Mouse (Mus musculus) brain, embryonic 18.5 days (tissue): Measurements from ENCODE around the gene Cd177.
"Not testable (repeated sequence)": the region's sequence is repeated elsewhere in the genome, so short reads cannot be mapped to it uniquely, and the experiment has no call there.

Experiments used
- DNase-seq: peaks from one replicate; pipeline ENCODE4 v3.0.0-alpha.2; 2012; ENCODE audit warnings: low read depth, low spot score

Gene Cd177

DNA sequence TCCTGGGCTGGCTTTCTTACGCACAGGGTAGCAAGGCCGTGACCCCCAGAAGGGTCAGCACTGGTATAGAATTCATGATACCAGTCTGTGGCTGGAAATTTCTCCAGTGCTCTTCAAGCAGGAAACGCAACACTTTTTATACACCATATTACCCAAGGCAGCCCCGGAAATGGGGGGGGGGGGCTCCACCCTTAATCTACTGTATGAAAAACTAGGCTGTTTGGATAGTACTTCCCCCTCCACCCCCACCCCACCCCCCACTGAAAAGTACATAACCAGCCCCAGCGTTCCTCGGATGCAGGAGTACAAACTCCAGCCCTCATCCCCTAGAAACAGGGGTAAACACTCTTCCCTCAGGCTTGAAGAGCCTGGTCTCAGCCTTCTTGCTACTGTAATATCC is at the start of gene Cd177:
Gene Cd177 (minus strand): TSS at position 101 of the 400 bp plus-strand sequence.
- no peak for DNase-seq

DNA sequence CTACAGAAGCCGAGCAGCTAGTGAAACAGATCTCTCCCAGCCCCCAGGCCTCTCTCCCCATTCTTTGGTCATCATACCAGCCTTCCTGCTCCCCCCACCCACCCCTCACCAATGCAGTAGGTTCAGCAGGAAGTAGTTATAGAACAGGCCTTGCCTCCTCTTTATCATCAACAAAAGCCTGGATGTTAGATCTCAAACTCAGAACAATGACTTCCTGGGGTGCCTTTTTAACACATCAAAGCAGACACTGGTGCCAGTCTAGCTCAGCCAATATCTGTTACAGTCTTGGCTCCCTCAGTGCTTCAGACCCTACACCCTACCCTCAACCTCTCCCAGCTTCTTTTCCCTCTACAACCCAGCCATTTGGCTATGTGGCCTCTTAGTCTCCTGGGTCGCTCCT is 48.9 kb upstream of the Cd177 start:
- DNase-seq: no peak

DNA sequence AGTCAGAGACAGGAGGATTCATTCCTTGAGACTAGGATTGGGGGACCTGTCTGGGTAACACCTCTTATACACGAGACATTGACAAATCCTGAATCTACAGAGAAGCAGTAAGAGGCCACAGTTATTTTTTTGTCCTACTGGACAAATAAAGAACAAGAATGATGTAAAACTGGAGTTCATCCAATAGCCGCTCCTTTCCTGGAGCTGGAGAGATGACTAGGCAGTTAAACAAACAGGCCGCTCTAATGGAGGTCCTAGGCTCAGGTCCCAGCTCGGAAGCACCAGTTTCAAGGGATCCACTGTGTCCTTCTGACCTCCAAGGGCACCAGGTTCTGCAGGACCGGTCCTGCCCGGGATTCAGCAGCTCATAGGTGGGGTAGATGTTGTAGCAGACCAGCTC is 44.7 kb upstream of the Cd177 start:
- no peak for DNase-seq

- DNase-seq: no peak
Observed at GRCm38 (mm10) chr7:24802149-24802767, 42.1 kb upstream of the Cd177 start.

- DNase-seq: no peak
Observed at GRCm38 (mm10) chr7:24797918-24798317, 37.8 kb upstream of the Cd177 start.

- DNase-seq: not testable (repeated sequence)
Observed at GRCm38 (mm10) chr7:24776918-24777317, 16.8 kb upstream of the Cd177 start, which contains the start of gene Ceacam10. Gene Ceacam10 (plus strand): TSS chr7:24777206.

DNA sequence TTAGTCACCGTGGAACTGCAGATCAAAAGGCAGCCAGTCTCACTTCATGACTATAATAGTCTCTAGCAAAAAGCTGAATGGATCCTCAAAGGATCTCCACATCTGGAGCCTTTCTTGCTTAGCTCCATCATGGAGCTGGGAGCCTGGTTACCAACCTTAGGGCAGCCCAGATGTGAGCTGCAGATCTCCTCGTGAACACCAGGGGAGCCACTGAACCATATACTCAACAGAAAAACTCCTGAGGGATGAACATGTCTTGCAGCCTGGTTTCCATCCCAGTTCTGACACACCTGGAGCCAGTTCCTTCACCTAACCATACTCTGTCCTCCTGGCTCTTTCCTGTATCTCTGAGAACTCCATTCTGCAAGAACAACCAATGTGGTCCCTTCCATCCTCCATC is 16.0 kb upstream of the Cd177 start:
- no peak for DNase-seq

DNA sequence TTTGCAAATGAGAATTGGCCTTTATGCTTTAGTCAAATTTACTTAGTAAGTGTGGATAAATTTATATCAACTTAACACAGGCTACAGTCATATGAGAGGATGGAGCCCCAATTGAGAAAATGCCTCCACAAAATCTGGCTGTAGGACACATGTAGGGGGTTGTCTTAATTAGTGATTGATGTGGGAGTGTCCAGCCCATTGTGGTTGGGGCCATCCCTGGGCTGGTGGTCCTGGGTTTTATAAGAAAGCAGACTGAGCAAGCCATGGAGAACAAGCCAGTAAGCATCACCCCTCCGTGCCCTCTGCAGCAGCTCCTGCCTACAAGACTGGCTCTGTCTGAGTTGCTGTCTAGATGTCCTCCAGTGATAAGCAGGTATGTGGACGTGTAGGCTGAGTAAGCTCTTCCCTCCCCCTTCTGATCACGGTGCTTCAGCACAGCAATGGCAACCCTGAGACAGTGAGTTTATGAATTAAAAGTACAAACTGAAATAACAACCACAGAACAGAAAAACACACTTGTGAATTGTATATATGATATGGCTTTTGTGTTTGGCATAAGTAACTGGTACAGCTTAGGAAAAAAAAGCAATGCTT is 13.9 kb upstream of the Cd177 start:
- no peak for DNase-seq

DNA sequence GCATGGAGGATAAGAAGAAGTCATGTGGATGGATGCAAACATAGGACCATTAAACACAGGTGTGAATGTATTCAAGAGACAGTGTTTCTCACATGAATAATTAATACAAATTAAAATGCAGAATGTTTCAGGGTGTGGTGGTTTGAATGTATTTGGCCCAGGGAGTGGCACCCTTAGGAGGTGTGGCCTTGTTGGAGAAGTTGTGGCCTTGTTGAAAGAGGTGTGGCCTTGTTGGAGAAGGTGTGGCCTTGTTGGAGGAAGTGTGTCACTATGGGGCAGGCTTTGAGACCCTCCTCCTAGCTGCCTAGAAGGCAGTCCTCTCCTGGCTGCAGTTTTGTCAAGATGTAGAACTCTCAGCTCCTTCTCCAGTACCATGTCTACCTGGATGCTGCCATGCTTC is 11.2 kb upstream of the Cd177 start:
- no peak for DNase-seq

- no peak for DNase-seq
Observed at GRCm38 (mm10) chr7:24762574-24762973, 2.5 kb upstream of the Cd177 start.

GRCm38 (mm10) chr7:24761161-24761560 is 1.1 kb upstream of the Cd177 start:
- no peak for DNase-seq

DNA sequence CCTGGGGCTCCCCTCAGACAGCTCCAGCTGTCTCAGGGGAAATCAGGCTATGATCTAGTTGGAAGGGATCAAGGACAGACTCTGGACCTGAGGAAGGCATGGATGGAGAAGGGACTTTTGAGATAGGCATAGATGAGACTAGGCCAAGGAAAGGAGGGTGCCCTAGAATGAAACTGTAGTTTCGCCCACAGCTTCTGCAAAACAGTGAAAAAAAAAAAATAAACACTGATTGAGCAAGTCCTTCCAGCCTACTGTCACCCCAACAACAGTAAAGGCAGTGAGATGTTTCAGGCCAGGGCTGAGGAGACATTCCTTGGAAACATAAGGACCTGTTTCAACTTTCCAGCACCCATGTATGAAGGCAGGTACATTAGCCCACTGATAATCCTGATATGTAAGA is 1.6 kb downstream of the Cd177 start:
- no peak for DNase-seq

DNA sequence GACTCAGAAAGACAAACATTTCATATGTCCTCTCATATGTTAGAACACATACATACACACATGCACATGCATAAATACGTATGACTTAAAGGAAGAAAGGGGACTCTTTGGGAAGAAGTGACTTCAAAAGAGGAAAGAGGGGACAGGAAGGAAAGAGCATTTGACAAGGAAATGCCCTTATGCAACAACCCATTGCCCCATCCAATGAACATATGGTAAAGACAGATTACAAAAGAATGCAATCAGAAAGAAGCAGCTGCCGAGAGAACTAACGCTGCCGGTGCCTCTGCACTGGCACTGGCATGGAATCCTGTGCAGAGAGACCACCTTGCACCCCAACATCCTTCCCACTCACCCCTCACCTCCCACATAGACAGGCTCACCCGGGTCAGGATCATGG is 6.6 kb downstream of the Cd177 start:
- DNase-seq: no peak

DNA sequence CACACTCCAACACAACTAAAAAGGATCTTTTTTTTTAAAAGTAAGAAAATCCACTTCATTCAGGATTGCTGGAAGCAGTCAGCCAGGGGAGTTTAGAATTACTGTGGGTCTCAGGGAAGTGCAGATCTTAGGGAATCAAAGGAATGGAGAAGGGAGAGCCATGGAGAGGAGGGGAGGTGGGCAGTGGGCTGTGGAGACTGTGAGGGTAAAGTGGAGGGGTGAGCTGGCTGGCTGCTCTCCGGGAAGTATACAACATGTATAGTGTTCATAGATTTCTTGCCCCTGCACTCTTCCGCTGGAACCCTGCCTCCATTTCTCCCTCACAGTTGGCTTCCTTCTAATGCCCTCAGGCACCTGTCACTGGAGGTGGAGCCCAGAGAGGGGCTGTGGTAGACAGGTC is 8.5 kb downstream of the Cd177 start:
- no peak for DNase-seq

DNA sequence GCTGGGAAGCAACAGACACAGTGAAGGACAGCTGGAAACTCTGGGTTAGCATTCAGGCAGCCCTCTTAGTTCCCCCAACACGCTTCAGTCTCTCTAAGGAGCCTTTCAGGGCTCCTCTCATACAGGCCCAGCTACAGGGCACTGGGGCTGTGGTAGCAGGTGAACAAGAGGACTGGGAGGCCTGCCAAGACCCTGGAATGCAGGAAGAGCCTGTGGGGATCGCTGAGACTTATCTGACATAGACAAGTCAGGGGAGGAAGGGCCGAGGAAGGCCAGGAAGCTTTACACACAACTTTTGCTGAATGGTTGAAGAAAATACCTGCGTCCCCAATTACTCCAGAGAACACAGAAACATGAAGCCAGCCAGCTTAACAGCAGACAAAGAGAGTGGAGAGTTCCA is 9.4 kb downstream of the Cd177 start:
- DNase-seq: no peak

- no peak for DNase-seq
Observed at GRCm38 (mm10) chr7:24735970-24736670, 24.0 kb downstream of the Cd177 start.

DNA sequence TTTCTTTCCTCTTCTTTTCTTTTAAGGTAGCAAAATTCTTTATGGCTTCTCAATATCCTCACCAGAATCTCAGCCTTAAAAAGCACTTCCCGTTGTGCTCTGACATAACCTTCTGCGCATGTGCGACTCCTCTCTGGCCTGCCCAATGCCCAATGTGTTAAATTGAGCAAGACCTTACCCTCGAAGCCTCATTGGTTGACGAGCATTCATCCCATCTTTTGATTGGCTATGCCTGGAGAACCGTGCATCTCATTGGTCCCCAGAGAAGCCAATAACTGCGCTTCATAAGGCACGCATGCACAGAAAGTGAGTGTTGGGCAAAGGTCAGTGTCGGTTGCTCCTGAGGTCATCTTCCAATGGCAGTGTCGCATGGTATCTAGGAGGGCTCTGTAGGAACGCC is 33.3 kb downstream of the Cd177 start, which contains the start of gene Gm4763:
Gene Gm4763 (minus strand): TSS at position 101 of the 400 bp plus-strand sequence.
- DNase-seq: not testable (repeated sequence)

DNA sequence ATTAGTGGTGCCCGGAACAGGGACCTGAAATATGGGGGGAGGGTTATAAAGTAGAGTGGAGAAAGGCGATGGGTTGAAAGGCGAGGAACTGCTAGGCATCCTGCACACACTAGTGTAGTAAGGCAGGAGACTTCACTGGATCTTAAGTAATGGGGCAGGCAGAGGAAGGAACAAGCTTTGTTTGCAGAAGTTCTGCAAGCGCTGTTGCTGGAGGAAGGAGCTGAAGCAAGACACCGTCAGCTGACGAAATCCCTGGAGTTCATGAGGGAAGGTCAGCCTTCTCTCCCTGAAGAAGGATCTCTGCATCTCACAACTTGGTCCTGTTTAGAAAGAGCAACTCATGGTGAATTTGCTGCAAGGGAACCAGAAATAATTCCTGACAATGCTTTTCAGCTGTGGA is 45.1 kb downstream of the Cd177 start:
- DNase-seq: no peak

DNA sequence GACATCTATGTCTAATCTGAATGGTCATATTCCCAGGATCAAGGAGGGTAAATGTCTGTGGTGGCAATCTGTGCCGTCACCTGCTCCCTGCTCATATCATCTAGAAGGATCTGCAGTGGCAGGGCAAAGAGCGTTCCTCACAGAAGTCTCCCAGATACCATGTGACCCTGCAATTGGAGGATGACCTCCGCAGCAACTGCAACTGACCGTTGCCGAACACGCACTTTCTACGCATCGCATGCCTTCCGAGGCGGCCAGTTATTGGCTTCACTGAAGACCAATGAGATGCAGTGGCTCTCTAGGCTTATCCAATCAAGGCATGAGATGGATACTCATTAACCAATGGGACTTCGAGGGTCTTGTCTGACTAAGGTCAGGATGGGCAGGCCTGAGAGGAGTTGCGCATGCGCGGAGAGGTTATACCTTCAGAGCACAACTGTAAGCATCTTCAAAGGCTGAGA is 51.2 kb downstream of the Cd177 start, which contains the start of gene BC049730:
Gene BC049730 (plus strand): TSS at position 411 of the 461 bp plus-strand sequence.
- no peak for DNase-seq

DNA sequence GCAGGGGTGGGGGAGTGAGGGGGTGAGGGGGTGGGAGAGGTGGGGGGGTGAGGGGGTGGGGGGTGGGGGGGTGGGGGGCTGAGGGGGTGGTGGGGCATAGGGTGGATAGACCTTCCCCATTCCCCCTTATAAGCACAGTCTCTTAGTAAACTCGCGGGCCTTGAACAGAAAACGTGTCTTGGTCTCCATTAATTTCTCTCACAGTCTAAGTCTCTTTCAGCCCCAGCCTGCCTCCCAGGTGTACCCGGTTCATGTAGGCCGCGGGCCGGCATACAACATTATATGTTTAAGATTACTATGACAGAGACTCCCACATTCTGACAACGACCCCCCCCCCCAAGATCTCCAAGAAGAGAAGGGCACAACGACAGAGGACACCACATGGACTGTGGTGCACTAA is 57.3 kb downstream of the Cd177 start:
- not testable (repeated sequence) for DNase-seq

DNA sequence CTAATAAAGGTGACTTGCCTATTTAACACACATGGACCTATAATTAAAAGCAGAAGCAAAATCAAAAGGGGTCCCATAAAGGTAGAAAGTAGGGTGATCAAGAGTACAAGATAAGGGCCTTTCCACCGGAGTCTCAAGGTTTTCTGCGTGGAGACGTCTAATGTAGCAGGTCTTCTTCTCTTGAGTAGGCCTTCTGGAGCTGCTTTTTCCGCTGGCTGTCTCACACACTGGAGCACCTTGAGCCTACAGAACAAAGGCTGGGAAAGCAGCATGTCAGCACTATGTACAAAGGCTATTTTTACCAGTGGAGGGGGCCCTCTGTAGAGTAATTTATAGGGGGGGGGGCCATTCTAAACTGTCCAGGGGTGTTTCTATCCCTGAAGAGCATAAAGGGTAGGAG is 62.2 kb downstream of the Cd177 start:
- DNase-seq: not testable (repeated sequence)
